Mouse (Mus musculus) neural tube, embryonic 13.5 days (tissue): ENCODE results near the gene Btbd17. TPM values are rescaled to one million over a fixed set of nuclear protein-coding genes. Genes with fewer than 3 reads are reported as not detected.

Experiments
- polyA plus RNA-seq: library from polyadenylated mRNA; unstranded; fragments of >200 nt; fragmentation: Nextera tagmentation; extraction: Ambion mirVana; gene quantifications from 2 replicates; pipeline ENCODE4 v1.2.1, GENCODE M21; 2015

Gene Btbd17
- polyA plus RNA-seq, 1 experiment from 2014 or later: 22.7 TPM

Other genes with a start within 250 kb of the Btbd17 start
- gene Rpl38, start 127.4 kb downstream of the Btbd17 start, polyA plus RNA-seq: 821 and 850 TPM in 2 replicates
- gene Ttyh2, start 120.5 kb downstream of the Btbd17 start, polyA plus RNA-seq: 38.8 and 39.1 TPM in 2 replicates
- 2.9 TPM in 2 replicates for gene Dnaic2, start 68.5 kb downstream of the Btbd17 start, polyA plus RNA-seq
- 1.3 and 1.6 TPM in 2 replicates for gene Kif19a, start 30.6 kb downstream of the Btbd17 start, polyA plus RNA-seq
- not detected in 2 replicates for gene Gpr142, start 3.0 kb upstream of the Btbd17 start, polyA plus RNA-seq
- gene Gprc5c, start 55.2 kb upstream of the Btbd17 start, polyA plus RNA-seq: 14.2 and 15.6 TPM in 2 replicates
- 1.2 and 2.8 TPM in 2 replicates for gene Cd300a, start 94.1 kb upstream of the Btbd17 start, polyA plus RNA-seq
- gene Cd300lb, start 138.4 kb upstream of the Btbd17 start, polyA plus RNA-seq: 0.14 and 0.15 TPM in 2 replicates
- gene Cd300c, start 173.2 kb upstream of the Btbd17 start, polyA plus RNA-seq: not detected in 2 replicates
- gene Cd300ld, start 194.0 kb upstream of the Btbd17 start, polyA plus RNA-seq: 0.22 TPM in 1 of 2 replicates, not detected in the other
- gene Cd300c2, start 205.9 kb upstream of the Btbd17 start, polyA plus RNA-seq: 1.5 and 1.9 TPM in 2 replicates
- gene Cd300ld2, start 220.2 kb upstream of the Btbd17 start, polyA plus RNA-seq: not detected in 2 replicates
- gene Cd300ld4, start 231.1 kb upstream of the Btbd17 start, polyA plus RNA-seq: not detected in 2 replicates
- gene Cd300ld5, start 241.8 kb upstream of the Btbd17 start, polyA plus RNA-seq: not detected in 2 replicates